Mouse (Mus musculus) gonadal fat pad, adult 2 months (tissue): ENCODE data around the gene Fmo5. TPM values are rescaled to one million over a fixed set of nuclear protein-coding genes. Genes with fewer than 3 reads are reported as not detected.
A peak's percentile ranks its signal among the peaks of the same experiment; 100 is the strongest.

Experiments
- DNase-seq: peaks from one replicate; pipeline ENCODE4 v3.0.0-alpha.2; 2012; ENCODE audit warnings: low read depth
- polyA plus RNA-seq: library from polyadenylated mRNA; depleted of rRNA; stranded (reverse); fragments of >200 nt; gene quantifications from 2 replicates; pipeline ENCODE4 v1.2.3, GENCODE M21; 2012; rRNA removed

Gene Fmo5
- polyA plus RNA-seq, 1 experiment = 6.4 TPM

DNA sequence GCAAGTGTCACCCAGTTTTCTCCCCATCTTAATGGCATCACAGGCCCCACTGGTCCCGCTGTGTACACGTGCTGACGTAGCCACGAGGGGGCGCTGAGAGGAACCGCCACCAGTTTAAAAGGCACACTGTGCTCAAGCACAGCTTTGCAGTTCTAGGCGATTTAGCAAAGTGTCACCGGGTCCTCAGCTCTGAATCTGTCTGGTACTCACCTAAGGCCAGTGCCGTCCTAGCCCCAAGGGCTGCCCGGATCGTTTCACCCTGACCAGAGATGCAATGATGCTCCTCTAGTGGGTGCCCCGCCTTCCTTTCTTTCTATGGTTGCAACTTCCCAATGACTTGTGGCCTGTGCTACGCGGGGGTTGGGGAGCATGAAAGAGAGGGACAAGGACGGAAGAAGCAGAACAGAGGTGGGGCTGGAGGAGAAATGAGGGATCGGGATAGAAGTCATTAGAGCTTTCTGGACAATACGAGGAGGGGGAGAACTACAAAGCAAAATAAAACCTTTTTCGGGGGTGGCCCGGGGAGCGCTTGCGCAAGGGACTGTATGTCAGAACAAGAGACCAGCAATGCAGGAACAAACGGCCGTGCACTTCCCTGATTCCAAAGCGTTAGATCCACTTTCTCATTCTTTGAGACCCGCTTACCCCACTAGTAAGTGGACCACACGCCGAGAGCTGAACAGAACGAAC lies 52.2 kb downstream of the Fmo5 start:
- DNase-seq = no peak

DNA sequence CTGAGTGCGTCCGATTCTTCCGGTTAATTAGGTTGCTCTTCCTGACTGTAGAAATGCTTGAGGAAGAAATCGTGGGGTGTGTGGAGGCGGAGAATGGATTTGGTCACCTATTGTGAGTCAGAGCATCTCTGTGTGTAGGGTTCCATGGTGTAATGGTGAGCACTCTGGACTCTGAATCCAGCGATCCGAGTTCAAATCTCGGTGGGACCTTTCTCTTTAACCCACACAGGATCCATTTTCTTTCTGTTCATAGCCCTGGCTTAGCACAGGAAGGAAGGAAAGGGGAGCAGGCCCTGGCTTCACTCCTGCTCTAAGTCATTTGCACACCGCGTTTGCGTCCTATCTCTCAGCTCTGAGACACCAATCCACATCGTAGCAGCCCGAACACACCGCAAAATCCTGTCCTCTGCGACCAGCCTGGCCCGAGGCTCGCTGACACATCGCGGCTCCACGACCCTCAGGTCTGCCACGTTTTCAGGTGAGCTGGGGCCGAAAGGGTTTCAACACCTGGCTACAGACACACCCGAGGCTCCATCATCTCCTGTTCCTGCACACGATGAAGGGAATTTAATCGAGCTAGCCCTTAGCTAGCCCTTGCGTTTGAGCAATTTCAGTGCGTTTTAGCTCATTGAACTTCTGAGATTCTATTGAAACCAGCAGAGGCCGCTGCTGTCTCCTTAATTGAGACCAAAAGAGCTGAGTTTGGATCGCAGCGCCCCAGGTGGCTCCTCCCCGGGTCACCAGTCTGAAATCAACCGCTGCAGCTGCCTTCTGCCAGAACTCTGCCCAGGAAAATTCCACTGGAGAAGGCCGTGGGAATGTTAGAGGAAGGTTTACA lies 52.9 kb downstream of the Fmo5 start:
- peak; percentile 60 for DNase-seq

DNA sequence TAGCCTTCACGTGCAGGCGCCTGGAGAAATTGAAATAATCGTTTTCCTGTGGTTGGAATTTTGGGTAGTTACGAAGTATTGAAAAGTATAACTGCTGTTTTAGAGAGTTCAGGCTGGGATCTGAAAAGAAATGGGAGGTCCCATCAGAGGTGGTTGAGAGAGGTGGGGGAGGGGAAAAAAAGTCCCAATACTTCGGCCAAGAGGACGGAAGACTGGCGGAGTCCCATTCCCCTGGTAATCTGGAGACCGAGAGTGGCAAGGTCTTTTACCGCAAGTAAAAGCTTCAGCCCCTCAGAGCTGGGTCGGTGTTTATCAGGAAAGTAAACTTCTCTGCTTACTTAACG lies 53.5 kb downstream of the Fmo5 start:
- no peak for DNase-seq

DNA sequence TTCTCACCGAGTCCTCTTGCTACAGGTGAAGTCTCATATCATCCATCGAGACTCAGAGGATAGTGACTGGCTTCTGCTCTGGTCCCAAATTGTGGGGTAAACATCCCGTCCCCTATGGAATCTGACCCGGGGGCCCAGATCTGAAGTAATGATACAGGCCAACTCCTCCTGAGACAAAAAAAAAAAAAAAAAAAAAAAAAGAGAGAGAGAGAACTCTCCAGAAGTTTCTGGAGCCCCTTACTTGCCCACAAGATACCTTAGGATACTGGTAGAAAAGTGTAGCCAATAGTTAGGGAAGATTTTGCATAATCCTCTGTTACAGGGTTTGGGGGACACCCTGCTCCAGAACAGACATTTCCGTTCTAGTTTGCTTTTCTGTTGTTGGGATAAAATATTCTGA lies 54.0 kb downstream of the Fmo5 start:
- no peak for DNase-seq

DNA sequence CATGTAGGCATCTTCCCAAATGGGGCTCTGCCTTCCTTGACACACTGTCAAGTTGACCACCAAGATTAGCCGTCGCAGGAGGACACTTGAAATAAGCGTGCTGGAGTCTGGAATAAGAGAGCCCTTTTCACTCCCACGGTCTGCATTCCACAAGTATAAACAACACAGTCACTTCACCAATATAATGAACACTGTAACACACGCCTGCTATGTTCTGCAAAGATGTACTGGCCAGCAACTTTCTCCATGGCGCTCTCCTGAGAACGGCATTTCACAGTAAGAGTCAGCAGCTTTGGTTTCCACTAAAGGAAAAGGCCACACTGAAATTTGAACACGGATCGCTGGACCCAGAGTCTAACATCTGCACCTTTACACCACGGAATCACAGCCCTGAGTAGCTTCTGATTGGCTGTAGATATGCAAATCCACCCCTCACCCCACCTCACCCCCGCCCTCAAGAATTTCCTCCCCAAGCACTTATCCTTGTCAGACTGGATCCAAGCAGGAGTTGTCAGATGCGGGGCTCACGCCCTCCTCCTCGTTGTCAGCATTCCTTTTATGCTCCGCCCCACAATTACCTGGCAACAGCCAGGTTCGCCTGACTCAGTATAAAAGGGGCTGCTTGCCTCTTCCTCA lies 55.1 kb downstream of the Fmo5 start:
- no peak for DNase-seq

- no peak for DNase-seq
Measured at GRCm38 (mm10) chr3:97686372-97687117, 57.9 kb downstream of the Fmo5 start.

DNA sequence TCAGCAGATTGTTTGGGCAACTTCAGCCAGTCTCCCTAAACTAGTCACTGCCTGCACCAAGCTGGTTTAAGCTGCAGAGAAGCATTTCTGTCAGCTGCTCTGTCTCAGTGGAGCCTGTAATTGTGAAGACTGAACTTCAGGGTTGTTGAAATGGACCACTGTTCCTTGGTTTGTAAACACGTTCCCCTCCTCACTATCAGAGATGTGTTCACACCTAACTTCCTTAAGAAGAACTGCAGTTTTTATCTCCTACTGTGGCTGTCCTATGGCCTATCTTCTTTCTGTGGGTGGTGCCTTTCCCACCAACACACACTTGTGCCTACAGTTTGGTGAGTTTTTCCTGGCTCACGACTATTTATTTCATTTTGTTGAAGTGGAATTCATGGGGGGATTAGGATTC lies 60.7 kb downstream of the Fmo5 start:
- no peak for DNase-seq

- DNase-seq = no peak
Measured at GRCm38 (mm10) chr3:97690590-97690989, 62.0 kb downstream of the Fmo5 start.

DNA sequence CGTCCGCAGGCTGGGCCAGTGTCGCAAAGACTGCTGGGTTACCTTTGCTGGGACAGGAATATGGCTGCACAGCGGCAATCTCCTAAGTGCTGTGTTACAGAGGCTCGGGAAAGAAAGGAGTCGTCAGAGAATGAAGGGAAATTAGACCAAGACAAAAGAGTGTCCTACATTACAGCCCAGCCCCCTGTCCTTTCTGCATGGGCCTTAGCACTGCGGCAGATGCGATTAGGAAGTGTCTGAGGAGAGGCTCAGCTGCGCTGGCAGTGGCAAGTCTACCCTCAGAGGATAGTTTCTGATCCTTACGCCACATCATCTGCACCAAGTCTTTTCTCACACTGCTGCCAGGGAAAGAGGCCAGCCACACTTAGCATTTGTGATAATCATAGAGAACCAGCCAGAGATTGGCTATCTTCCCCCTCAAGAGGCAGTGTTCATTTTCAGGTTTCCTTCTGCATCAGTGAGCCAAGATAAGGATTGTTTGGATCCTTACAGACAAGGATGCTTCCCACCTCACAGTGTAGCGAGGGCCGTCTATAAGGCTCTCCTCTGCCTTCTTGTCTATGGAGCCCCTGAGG lies 62.9 kb downstream of the Fmo5 start:
- DNase-seq = no peak

DNA sequence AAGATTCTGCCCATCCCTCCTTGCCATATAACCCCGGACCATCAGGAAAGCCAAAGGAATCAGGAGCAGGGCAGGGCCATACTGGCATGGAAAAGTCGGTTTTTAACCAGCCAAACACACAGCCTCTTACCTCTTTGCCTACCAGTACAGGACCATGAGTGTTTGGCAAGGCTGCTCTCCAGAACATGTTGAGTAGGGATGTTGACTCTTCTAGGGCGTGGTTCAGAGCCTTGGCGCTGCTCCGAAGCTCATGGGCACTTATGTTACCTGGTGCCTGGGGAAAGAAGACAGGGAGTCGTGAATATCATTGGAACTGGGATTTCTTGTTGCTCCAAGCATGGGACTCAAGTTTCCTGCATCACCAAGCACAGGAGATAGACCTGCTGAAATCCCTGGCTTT lies 65.2 kb downstream of the Fmo5 start:
- no peak for DNase-seq

DNA sequence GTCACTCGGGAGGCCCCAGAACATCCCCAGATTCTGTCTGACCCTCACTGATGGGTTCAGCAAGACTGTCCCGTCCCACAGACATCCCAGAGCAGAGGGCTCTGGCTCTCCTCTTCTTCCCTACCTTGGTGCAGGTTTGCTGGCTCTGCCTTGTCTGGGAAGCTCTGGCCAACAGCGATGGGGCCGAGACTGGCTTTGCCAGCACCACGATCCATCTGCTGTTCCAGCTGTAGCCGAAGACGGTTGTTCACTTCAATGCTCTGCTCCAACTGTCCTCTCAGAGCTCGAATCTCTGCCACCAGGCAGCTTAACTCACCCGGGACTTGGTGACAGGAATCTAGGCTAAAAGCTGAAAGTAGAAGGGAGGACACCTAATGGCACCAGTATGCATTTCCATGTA lies 68.3 kb downstream of the Fmo5 start:
- DNase-seq = no peak

- DNase-seq = no peak
Measured at GRCm38 (mm10) chr3:97697291-97697690, 68.7 kb downstream of the Fmo5 start.

DNA sequence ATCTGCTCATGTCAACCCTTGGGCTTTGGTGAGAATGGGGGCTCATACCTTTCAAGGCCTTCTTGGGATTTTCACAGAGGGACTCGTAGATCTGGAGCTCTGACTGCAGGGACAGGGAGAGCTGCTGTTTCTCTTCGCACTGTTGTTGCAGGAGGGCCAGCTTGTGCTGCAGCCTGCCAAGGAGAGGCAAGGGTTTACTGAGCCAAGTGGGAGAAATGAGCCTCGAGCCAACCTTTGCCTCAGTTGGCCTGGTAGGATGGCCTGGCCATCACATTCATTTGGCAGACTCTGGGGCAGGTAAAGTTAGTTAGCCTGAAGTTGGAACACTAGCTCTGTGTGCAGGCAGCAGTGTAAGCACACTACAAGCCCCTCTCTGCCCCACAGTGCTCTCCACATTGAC lies 70.5 kb downstream of the Fmo5 start:
- no peak for DNase-seq

DNA sequence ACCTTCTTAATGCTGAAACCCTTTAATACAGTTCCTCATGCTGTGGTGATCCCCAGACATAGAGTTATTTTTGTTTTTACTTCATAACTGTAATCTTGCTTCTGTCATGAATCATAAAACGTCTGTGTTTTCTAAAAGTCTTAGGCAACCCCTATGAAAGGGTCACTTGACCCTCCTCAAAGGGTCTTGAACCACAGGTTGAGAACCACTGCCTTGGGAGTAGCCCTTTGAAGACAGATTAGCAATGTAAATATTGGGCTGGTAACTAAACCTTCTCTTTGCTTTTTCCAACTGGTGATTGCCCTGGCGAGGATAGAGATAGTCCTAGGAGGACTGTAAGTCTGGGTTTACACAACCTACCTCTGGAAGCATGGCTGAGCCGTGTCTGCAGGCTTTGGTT lies 72.6 kb downstream of the Fmo5 start:
- no peak for DNase-seq

GRCm38 (mm10) chr3:97702448-97703080 lies 74.0 kb downstream of the Fmo5 start:
- no peak for DNase-seq

Other genes with a start within 250 kb of the Fmo5 start
- not detected in 2 replicates for gene Olfr1402, start 206.8 kb upstream of the Fmo5 start, polyA plus RNA-seq
- 5.2 and 7.1 TPM in 2 replicates for gene Chd1l, start 18.6 kb upstream of the Fmo5 start, polyA plus RNA-seq
- gene Prkab2, start 29.4 kb downstream of the Fmo5 start, polyA plus RNA-seq = 9.7 and 11.6 TPM in 2 replicates
- not detected in 2 replicates for gene Gm17651, start 45.9 kb downstream of the Fmo5 start, polyA plus RNA-seq